Mouse (Mus musculus) ES-CJ7 (cell line): ENCODE results near the gene Cdkl5.

ENCODE experiments used
- DNase-seq: peaks from one replicate; pipeline ENCODE4 v3.0.0; 2011; ENCODE audit warnings: low read depth, low spot score

Cdkl5 gene

GRCm38 (mm10) chrX:160994543-160995121 is at the start of gene Cdkl5:
Gene Cdkl5, minus strand, starts transcription at chrX:160994704.
- peak; percentile 94 for DNase-seq

- DNase-seq: peak; percentile 34
Measured at GRCm38 (mm10) chrX:161033235-161033803, 38.8 kb upstream of the Cdkl5 start.

- peak; percentile 4 for DNase-seq
Measured at GRCm38 (mm10) chrX:161032423-161032822, 37.9 kb upstream of the Cdkl5 start.

GRCm38 (mm10) chrX:161030233-161030632 is 35.7 kb upstream of the Cdkl5 start:
- no peak for DNase-seq

GRCm38 (mm10) chrX:161024475-161024874 is 30.0 kb upstream of the Cdkl5 start:
- DNase-seq: no peak

- DNase-seq: no peak
Measured at GRCm38 (mm10) chrX:161021548-161021947, 27.0 kb upstream of the Cdkl5 start.

- DNase-seq: no peak
Measured at GRCm38 (mm10) chrX:161018179-161018578, 23.7 kb upstream of the Cdkl5 start.

GRCm38 (mm10) chrX:161006272-161006671 is 11.8 kb upstream of the Cdkl5 start:
- DNase-seq: no peak

GRCm38 (mm10) chrX:160996051-160996450 is 1.5 kb upstream of the Cdkl5 start:
- DNase-seq: peak; percentile 2

GRCm38 (mm10) chrX:160995131-160995667 is 695 bp upstream of the Cdkl5 start:
- peak; percentile 17 for DNase-seq

- DNase-seq: peak; percentile 2
Measured at GRCm38 (mm10) chrX:160993749-160994539, 560 bp downstream of the Cdkl5 start.

GRCm38 (mm10) chrX:160992703-160993102 is 1.8 kb downstream of the Cdkl5 start:
- DNase-seq: no peak

GRCm38 (mm10) chrX:160990276-160990675 is 4.2 kb downstream of the Cdkl5 start:
- no peak for DNase-seq

GRCm38 (mm10) chrX:160977919-160978318 is 16.6 kb downstream of the Cdkl5 start:
- DNase-seq: no peak

GRCm38 (mm10) chrX:160971991-160972545 is 22.4 kb downstream of the Cdkl5 start:
- no peak for DNase-seq

GRCm38 (mm10) chrX:160958593-160959131 is 35.8 kb downstream of the Cdkl5 start:
- DNase-seq: no peak

- DNase-seq: no peak
Measured at GRCm38 (mm10) chrX:160949583-160949982, 44.9 kb downstream of the Cdkl5 start.

GRCm38 (mm10) chrX:160944722-160945121 is 49.8 kb downstream of the Cdkl5 start:
- no peak for DNase-seq

GRCm38 (mm10) chrX:160935541-160935940 is 59.0 kb downstream of the Cdkl5 start:
- DNase-seq: peak; percentile 17

- peak; percentile 36 for DNase-seq
Measured at GRCm38 (mm10) chrX:160930656-160931055, 63.8 kb downstream of the Cdkl5 start.

GRCm38 (mm10) chrX:160928870-160929269 is 65.6 kb downstream of the Cdkl5 start:
- no peak for DNase-seq
